Mouse (Mus musculus) heart, postnatal 0 days (tissue): ENCODE measurements around the gene Swsap1.

ENCODE experiments used
- CTCF ChIP-seq: IDR thresholded peaks from 2 replicates; pipeline ENCODE4 v1.5.1; 2016; ENCODE audit warnings: antibody characterized with exemption, control low read depth, low read depth
- EP300 ChIP-seq: IDR thresholded peaks from 2 replicates; pipeline ENCODE4 v1.6.1; 2016; ENCODE audit warnings: antibody characterized with exemption, low read depth

DNA sequence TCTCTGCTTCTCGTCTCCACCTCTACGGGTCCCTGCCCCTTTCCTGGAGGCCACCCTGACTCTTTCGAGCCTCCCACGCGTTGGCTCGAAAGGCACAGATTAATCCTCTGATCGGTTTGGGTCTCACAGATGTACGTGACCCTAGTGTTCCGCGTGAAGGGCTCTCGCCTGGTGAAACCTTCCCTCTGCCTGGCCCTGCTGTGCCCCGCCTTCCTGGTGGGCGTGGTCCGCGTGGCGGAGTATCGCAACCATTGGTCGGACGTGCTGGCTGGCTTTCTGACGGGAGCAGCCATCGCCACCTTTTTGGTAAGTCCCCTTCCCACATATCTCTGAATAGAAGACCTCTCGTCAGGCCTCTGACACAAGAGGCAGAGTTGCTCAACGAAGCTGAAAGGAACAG, 11.3 kb upstream of the Swsap1 start:
- no peak for TF ChIP-seq CTCF
- no peak for TF ChIP-seq EP300
